Mouse (Mus musculus): ENCODE measurements around the gene Cd209a.

DNA sequence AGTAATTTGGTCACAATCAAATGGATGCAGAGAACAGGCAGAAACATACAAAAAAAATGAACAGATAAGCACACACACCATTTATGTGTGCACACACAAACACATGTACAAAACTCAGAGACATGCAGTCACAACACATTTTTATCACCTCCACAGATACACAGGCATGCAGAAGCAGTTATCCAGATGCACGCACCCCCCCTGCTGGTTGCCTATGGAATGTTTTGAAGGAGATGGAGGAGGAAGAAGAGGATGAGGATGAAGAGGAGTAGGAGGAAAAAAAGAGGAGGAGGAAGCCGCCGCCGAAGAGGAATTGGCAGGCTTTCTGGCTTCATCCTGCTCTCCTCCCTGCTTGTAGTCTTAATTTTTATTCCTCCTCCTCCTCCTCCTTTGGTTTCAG is 43.1 kb downstream of the Cd209a start:
- no peak for TF ChIP-seq CTCF (IDR thresholded peaks at IDR 0.05; ENCODE audit: insufficient read depth, low read length)
- TF ChIP-seq POLR2A (IDR thresholded peaks at IDR 0.05; ENCODE audit: borderline replicate concordance, extremely low read depth, low read depth, low read length) = no peak
